Mouse (Mus musculus) midbrain, embryonic 12.5 days (tissue): Measurements from ENCODE around the gene Irf2bpl. TPM values are rescaled to one million over a fixed set of nuclear protein-coding genes. Genes with fewer than 3 reads are reported as not detected.

Experiments used
- ATAC-seq: fragments of 200-750 bp; cut with Nextera tagmentation; 2 replicates; pipeline ENCODE4 v1.8.0; 2017; ENCODE audit warnings: low read depth, moderate TSS enrichment, moderate library complexity; ENCODE audit not compliant: low FRiP score
- H3K27ac ChIP-seq: fragments of 300-500 bp; sonication (generic); replicated peaks from 2 replicates; pipeline ENCODE4 v1.5.1; 2016; ENCODE audit warnings: mild to moderate bottlenecking
- H3K27me3 ChIP-seq: fragments of 300-500 bp; sonication (generic); 2 replicates; pipeline ENCODE4 v1.6.1; 2016; ENCODE audit warnings: mild to moderate bottlenecking
- H3K36me3 ChIP-seq: fragments of 300-500 bp; sonication (generic); 2 replicates; pipeline ENCODE4 v1.6.1; 2016
- H3K4me1 ChIP-seq: fragments of 300-500 bp; sonication (generic); 2 replicates; pipeline ENCODE4 v1.6.1; 2016
- H3K4me2 ChIP-seq: fragments of 300-500 bp; sonication (generic); replicated peaks from 2 replicates; pipeline ENCODE4 v1.6.1; 2016; ENCODE audit warnings: mild to moderate bottlenecking, moderate library complexity
- H3K4me3 ChIP-seq: fragments of 300-500 bp; sonication (generic); 2 replicates; pipeline ENCODE4 v1.5.1; 2016; ENCODE audit warnings: mild to moderate bottlenecking
- H3K9ac ChIP-seq: fragments of 300-500 bp; sonication (generic); replicated peaks from 2 replicates; pipeline ENCODE4 v1.6.1; 2016; ENCODE audit warnings: mild to moderate bottlenecking, moderate library complexity
- H3K9me3 ChIP-seq: fragments of 300-500 bp; sonication (generic); 2 replicates; pipeline ENCODE4 v1.6.1; 2016; ENCODE audit warnings: mild to moderate bottlenecking
- WGBS: fragments of 180-500 bp; shearing (Covaris S2); methylation state at CpG from one replicate; pipeline ENCODE4 v1.1.7; 2016; 5-methylcytosine and 5-hydroxymethylcytosine counted together
- polyA plus RNA-seq: library from polyadenylated mRNA; unstranded; fragments of >200 nt; fragmentation: Nextera tagmentation; extraction: Ambion mirVana; gene quantifications from 2 replicates; pipeline ENCODE4 v1.2.1, GENCODE M21; 2016

The Irf2bpl gene
- polyA plus RNA-seq, 1 experiment from 2014 or later: 74.0 TPM

DNA sequence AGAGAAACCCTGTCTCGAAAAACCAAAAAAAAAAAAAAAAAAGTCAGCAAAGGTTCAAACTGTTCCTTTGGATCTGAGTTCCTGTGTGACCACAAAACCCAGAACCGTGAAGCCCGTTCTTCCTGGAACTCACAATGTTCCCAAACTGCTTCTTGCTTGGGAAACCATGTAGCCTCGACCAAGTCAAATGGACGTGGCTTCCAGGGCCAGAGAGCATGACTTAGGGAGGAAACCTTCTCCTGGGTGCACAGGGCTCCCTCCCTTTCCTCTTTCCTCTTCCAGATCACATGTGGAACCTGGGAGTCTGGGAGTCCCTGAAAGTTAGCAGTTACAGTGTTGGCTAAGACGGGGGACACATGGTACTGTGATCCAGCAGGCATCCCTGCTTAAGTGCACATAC, 14.8 kb downstream of the Irf2bpl start:
- Histone ChIP-seq H3K4me2 (no peak overlapping the region), H3K27me3 (no peaks in the 10 kb centered on the region), H3K4me1 (peaks cover 6% of the 10 kb centered on the region), H3K9ac (no peak overlapping the region), H3K9me3 (no peaks in the 10 kb centered on the region), H3K36me3 (no peaks in the 10 kb centered on the region), H3K27ac (no peak overlapping the region), H3K4me3 (no peak overlapping the region)
- ATAC-seq: no peak
- 91% methylated on average over 6 of the region's 6 CpGs for WGBS

DNA sequence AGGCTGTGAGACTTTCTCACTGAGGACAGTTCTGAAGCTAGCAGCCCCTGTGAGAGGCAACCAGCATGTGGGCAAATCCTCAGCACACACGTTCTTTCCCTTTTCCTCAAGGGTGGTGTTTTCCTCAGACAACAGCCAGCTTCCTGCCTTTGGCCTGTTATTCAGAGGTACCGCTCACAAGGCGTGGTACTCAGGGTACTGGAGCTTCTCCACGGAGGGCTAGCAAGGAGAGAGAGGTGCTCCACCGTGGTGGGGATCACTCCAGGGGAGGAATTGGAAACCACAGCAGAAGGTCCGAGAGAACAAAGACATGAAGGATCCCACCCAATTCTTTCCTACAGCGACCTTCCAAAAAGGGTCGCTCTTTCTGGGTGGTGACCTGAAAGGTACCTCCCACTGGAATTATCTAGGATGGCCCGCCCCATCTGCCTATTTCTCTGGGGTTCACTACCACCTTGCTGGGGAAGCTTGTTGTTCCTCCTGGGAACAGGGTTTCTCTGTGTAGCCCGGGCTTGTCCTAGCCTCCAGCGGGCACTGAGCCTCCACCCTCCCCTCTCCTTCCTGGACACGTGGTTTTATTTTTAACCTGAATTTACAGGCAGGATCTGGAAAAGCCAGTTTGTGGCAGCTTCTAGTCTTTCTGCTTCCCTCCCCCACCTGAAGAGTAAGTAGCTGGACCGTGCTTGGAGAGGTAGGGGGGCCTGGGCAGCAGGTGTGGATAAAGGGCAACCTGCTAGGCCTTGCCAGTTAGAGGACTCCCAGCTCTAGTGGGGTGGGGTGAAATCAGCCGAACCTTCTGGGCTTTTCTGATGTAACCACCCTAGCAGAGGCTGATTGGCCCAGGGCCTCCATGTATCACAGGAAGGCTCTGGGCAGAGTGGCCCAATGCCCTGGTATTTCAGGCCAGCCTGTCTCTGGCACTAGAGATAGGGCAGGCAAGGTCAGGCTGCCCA, 17.1 kb downstream of the Irf2bpl start:
- H3K4me2 ChIP-seq: no peak overlapping the region
- no peak overlapping the region for H3K9ac ChIP-seq
- WGBS: 46% methylated on average over 14 of the region's 14 CpGs
- H3K4me1 ChIP-seq: peaks cover 6% of the 10 kb centered on the region
- no peaks in the 10 kb centered on the region for H3K36me3 ChIP-seq
- no peak overlapping the region for H3K27ac ChIP-seq
- no peak for ATAC-seq
- H3K9me3 ChIP-seq: peaks cover 4% of the 10 kb centered on the region; the same call in 1 of the 2 replicates
- H3K27me3 ChIP-seq: no peaks in the 10 kb centered on the region
- no peak overlapping the region for H3K4me3 ChIP-seq

DNA sequence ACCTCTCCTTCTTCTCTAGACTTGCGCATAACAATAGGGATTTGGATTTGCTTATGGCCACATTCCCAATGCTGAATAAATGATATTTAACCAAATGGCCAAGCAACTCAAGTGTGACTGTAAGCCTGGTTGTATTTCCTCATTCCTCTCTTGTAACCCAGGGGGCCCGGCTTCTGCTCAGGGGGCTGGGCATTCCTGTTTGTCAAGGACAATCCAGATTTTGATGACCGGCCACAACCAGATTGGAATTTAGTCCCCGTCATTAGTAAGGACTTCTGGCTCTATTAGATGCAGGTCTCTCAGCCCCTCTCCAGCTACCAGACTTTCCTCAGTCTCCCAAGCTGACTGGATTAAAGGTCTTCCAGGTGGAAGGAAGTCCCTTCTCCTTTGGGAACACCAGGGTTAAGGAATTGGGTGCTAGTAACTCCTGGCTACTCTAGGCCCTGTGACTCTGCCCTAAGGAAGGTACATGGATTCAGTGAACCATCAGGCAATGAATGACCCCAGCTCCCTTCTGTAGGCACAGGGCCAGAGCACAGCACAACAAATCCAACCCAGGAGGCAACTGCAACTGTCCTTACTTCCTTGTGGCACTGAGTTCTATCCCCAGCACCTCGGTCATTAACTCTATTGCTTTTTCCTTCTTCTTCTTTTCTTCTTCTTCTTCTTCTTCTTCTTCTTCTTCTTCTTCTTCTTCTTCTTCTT, 20.1 kb downstream of the Irf2bpl start:
- WGBS: 94% methylated on average over 5 of the region's 5 CpGs
- no peak for ATAC-seq
- Histone ChIP-seq H3K36me3 (no peaks in the 10 kb centered on the region), H3K4me2 (no peak overlapping the region), H3K4me1 (peaks cover 14% of the 10 kb centered on the region), H3K27me3 (no peaks in the 10 kb centered on the region), H3K9me3 (peaks cover 4% of the 10 kb centered on the region; the same call in 1 of the 2 replicates), H3K27ac (no peak overlapping the region), H3K4me3 (no peak overlapping the region), H3K9ac (no peak overlapping the region)

DNA sequence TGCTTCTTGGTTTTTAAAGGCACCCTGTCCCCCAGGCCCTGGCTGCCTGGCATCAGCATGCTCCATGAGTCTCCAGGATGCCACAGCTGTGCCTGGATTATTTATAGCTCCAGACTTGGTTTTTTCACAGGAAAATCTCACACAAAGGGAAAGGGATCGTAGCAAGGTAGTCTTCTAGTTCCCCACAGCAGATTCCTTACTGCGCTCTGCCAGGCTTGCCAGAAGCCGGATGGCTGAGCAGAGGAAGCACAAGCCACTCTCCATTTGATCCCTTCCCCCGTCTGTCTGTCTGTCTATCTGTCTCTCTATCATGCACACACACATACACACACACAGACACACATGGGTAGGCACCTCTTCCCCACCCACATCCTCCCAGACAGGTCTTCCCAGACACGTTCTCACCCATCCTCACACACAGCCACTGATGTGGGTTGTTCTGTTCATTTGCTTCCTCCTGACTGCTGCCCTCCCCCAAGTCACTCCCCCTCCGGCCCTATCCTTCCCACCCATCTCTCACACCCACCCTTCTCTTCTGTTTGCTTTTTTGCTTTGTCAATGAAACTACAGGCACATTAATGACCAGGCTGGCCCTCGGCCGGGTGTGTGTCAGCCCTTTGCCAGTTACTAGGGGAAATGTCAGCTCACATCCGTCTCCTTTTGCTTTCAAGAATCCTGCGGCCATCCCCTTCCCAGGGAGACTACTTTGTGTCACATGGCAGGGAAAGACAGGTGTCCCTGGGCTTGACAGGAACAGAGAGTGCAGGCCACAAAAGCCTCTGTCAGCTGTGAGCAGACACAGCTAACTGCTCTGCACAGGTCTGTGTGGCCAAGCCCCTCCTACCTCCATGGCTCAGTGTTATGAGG, 24.4 kb downstream of the Irf2bpl start:
- H3K4me3 ChIP-seq: no peak overlapping the region
- peaks cover 4% of the 10 kb centered on the region; the same call in 1 of the 2 replicates for H3K9me3 ChIP-seq
- H3K4me2 ChIP-seq: no peak overlapping the region
- no peak for ATAC-seq
- H3K9ac ChIP-seq: 0 out of 2 replicates have a peak overlapping the region, but pooled peaks have one; percentile 0
- H3K27me3 ChIP-seq: no peaks in the 10 kb centered on the region
- peaks cover 24% of the 10 kb centered on the region for H3K4me1 ChIP-seq
- H3K36me3 ChIP-seq: no peaks in the 10 kb centered on the region
- peak overlapping the region; percentile 46 for H3K27ac ChIP-seq
- WGBS: 59% methylated on average over 10 of the region's 10 CpGs

DNA sequence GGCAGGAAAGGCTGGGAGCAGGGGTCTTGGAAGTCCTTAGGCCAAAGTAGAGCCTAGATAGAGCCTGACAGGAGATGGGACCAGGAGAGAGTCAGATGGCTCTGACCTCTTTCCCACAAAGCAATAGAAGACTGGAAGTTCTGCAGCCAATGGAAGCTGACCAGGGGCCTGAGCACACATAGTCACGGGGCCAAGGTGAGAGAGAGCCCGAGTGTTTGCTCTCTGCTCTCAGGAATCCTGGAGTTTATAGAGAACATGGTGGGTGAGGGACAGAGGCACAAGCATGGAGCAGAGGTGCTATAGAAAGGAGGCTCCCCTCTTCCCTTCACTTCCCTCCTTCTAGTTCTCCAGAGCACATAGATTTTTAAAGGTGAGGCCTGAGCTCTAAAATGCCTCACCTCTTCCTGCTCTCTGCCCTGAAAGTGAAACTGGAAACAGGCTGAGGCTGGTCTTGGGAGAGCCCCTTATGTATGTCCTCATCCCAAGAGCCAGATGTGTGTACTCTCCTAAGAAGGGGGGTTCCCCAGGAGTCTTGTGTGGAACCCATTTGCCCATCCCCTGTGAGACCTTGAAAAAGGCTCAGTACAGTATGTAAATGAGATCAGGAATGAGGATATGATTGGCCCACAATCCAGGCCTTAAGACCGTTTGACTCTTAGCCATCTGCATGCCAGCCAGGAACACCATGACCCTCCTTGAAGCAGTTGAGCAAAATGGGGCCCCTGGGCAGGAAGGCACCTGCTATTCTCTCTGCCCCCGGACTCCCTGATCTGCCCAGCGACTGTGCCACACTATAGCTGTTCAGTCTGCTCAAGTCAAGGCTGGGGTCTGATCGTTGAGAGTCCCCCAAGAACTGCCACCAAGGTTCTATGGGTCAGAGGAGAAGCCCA, 25.4 kb downstream of the Irf2bpl start:
- H3K27ac ChIP-seq: peak overlapping the region; percentile 46; the same call in 1 of the 2 replicates

DNA sequence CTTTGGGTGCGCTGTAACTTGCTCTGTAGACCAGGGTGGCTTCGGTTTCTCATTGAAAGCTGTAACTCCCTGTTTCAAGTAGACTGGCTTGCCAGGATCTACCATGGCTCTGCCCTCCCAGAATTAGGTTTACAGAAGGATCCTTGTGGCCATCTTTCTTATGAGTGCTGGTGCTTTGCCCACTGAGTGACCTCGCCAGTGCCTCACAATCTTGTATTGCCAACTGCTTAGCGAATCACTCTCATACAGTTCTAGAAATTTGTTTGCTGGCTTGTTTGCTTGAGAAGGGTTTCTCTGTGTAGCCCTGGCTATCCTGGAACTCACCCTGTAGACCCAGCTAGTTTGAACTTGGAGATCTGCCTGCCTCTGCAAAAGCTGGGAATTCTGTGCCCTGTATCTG, 26.1 kb downstream of the Irf2bpl start:
- Histone ChIP-seq H3K4me2 (no peak overlapping the region), H3K27me3 (no peaks in the 10 kb centered on the region), H3K36me3 (no peaks in the 10 kb centered on the region), H3K9ac (no peak overlapping the region), H3K27ac (no peak overlapping the region), H3K4me3 (no peak overlapping the region), H3K9me3 (peaks cover 4% of the 10 kb centered on the region; the same call in 1 of the 2 replicates), H3K4me1 (peaks cover 24% of the 10 kb centered on the region)
- WGBS: 95% methylated on average over 4 of the region's 4 CpGs
- ATAC-seq: no peak

More for the DNA sequence above, 25.4 kb downstream of the Irf2bpl start:
- Histone ChIP-seq H3K9ac (no peak overlapping the region), H3K27me3 (no peaks in the 10 kb centered on the region), H3K4me1 (peaks cover 24% of the 10 kb centered on the region), H3K4me2 (no peak overlapping the region), H3K9me3 (peaks cover 4% of the 10 kb centered on the region; the same call in 1 of the 2 replicates), H3K36me3 (no peaks in the 10 kb centered on the region), H3K4me3 (no peak overlapping the region)
- 76% methylated on average over 6 of the region's 6 CpGs for WGBS
- no peak for ATAC-seq

DNA sequence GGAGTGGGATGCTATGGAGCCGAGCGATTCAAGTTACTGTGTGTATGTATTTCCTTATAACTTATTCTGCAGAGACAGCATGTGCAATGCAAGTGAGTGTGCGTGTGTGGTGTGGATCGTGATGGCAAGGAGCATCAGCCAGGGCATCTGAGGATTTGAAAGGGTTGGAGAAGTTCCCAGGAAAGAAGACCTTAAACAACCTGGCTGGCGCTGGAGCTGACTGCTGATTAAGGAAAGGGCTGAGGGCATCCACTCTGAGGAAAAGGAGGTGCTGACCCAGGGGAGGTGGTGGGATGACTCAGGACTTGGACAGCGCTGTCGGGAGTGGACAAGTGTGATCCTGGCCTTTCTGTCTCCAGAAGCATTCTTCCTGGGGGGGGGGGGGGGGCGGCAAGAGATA, 27.3 kb downstream of the Irf2bpl start:
- no peak overlapping the region for H3K27ac ChIP-seq
- H3K4me2 ChIP-seq: no peak overlapping the region
- 89% methylated on average over 8 of the region's 8 CpGs for WGBS
- H3K36me3 ChIP-seq: no peaks in the 10 kb centered on the region
- H3K4me1 ChIP-seq: peaks cover 24% of the 10 kb centered on the region
- H3K9ac ChIP-seq: no peak overlapping the region
- no peaks in the 10 kb centered on the region for H3K9me3 ChIP-seq
- no peak for ATAC-seq
- H3K4me3 ChIP-seq: no peak overlapping the region
- no peaks in the 10 kb centered on the region for H3K27me3 ChIP-seq

DNA sequence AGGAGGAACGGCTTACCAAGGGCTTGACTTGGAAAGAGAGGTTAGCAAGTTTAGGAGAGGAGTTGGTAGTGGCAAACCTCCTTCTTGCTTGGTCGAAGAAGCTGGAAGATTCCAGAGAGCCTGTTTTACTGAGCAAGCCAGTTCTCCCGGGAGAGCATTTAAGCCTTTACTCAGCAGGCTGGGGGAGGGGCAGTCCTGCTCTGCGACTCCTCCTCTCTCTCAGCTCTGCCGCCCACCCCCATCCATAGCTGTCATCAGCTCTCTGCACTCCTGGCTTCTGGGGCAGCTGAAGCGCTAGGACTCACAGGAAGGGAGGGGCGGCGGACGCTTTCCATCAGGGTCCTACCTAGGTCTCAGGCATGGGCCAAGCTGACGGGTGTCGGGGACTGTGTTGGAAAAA, 28.9 kb downstream of the Irf2bpl start:
- no peaks in the 10 kb centered on the region for H3K36me3 ChIP-seq
- no peaks in the 10 kb centered on the region for H3K27me3 ChIP-seq
- no peaks in the 10 kb centered on the region for H3K9me3 ChIP-seq
- 11% methylated on average over 11 of the region's 11 CpGs for WGBS
- H3K9ac ChIP-seq: 0 out of 2 replicates have a peak overlapping the region, but pooled peaks have one; percentile 11
- peaks cover 27% of the 10 kb centered on the region for H3K4me1 ChIP-seq
- peak; percentile 89 for ATAC-seq
- H3K4me2 ChIP-seq: peak overlapping the region; percentile 27
- no peak overlapping the region for H3K4me3 ChIP-seq
- H3K27ac ChIP-seq: peak overlapping the region; percentile 58

DNA sequence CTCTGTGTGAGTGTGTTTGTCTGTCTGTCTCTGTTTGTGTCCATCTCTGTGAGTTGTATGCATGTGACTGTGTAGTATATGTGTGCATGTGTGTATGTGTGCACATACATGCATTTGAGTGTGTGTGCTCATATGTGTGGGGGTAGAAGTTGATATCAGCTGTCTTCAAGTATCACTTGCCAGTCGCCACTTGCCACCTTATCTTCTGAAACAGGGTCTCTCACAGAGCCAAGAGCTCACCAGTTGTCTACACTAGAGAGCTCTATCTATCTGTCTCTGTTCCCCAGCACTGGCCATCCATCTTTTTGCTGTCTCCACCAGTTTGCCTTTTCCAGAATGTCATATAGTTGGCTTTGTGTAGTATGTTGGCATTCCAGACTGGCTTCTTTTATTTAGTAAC, 31.1 kb downstream of the Irf2bpl start:
- Histone ChIP-seq H3K4me1 (peaks cover 26% of the 10 kb centered on the region), H3K9me3 (no peaks in the 10 kb centered on the region), H3K9ac (no peak overlapping the region), H3K36me3 (no peaks in the 10 kb centered on the region), H3K27me3 (no peaks in the 10 kb centered on the region), H3K4me2 (no peak overlapping the region), H3K4me3 (no peak overlapping the region), H3K27ac (no peak overlapping the region)
- ATAC-seq: no peak
- WGBS: 94% methylated on average over 1 of the region's 1 CpGs

DNA sequence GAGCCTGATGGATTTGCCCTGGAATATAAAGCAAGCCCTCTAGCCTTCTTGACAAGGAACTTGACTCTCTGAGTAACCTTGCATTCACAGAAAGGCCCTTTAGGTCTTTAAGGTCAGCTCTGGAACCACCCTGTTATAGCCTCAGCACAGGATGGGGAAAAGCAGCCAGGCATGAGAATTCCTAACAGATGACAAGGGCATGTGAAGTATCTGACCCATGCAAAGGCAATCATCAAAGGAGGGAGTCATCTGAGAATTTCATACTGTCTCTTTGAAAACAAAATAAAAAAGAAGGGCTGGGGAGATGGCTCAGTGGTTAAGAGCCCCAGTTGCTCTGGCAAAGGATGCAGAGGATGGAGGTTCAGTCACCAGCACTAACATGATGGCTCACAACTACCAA, 33.3 kb downstream of the Irf2bpl start:
- peaks cover 25% of the 10 kb centered on the region for H3K4me1 ChIP-seq
- H3K4me2 ChIP-seq: no peak overlapping the region
- H3K4me3 ChIP-seq: no peak overlapping the region
- ATAC-seq: no peak
- H3K36me3 ChIP-seq: no peaks in the 10 kb centered on the region
- 0 out of 2 replicates have a peak overlapping the region, but pooled peaks have one; percentile 71 for H3K27ac ChIP-seq
- H3K9me3 ChIP-seq: no peaks in the 10 kb centered on the region
- no peak overlapping the region for H3K9ac ChIP-seq
- H3K27me3 ChIP-seq: no peaks in the 10 kb centered on the region

DNA sequence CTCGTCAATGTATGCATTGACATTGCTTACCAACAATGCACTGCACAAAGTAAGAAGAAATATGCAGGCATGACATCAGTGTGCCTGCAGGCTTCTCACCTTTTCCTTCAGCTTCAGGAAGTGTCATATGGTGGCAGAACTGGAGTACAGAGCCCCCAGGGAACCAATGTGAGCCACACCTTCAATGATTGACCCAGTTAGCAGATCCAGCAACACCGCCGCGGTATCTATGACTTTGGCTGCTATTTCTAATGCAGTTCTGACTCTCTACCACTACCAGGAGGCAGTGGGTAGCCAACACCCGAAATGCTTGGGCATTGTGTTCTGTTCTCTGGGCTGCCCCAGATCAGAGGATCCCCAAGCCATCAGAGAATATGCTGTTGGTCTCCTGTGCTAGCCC, 33.9 kb downstream of the Irf2bpl start:
- Histone ChIP-seq H3K36me3 (no peaks in the 10 kb centered on the region), H3K4me3 (no peak overlapping the region), H3K27me3 (no peaks in the 10 kb centered on the region), H3K4me1 (peaks cover 19% of the 10 kb centered on the region), H3K4me2 (0 out of 2 replicates have a peak overlapping the region, but pooled peaks have one; percentile 2), H3K9ac (no peak overlapping the region), H3K9me3 (no peaks in the 10 kb centered on the region), H3K27ac (peak overlapping the region; percentile 71)
- 84% methylated on average over 5 of the region's 5 CpGs for WGBS
- no peak for ATAC-seq
